Mouse (Mus musculus): ENCODE measurements around the gene Fbxw8. TPM values are rescaled to one million over a fixed set of nuclear protein-coding genes. Genes with fewer than 3 reads are reported as not detected.

The Fbxw8 gene
- polyA plus RNA-seq, 1 experiment from 2014 or later: 45.0 TPM

DNA sequence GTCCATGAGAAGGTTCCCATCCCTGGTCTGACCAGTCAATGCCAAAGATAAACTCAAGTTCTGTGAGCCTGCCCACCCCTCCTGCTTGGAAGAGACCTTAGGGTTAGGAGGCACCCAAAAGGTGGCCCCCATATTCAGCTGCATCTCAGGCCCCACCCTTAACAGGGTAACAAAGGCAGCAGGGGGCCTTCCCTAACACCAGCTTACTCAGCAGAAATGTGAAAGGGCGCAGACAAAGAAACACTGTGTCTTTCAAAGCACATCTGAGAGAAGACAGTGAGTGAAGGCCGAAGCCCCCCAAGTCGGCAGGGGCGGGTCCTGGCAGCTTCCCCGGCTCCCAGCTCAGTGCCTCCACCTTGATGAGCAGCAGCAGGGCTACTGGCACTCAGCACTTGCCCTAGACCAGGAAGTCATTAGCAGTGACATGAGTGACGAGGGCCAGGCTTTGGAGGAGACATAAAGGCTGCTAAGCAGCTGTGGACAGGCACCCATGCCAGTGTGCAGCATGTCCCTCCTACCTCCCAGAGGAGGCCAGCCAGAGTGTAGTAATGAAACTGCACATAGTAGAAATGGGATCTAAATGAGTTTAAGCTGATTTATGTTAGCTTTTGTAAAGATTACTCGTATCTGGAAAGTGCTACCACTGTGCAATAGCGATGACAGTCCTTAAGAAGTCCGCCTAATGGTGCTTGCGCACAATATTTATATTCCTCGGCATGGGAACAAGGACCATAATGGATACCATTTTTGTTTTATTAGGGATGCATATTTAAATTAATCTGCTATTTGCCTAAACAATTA is 56.0 kb downstream of the Fbxw8 start:
- H3K9ac ChIP-seq: no peak overlapping the region
- peaks cover 19% of the 10 kb centered on the region for H3K4me1 ChIP-seq
- H3K27me3 ChIP-seq: no peaks in the 10 kb centered on the region
- no peak overlapping the region for H3K4me2 ChIP-seq (replicated peaks)
- H3K4me3 ChIP-seq: no peak overlapping the region
- peak; percentile 79 for ATAC-seq (ENCODE audit: low FRiP score)
- peak overlapping the region; percentile 32; the same call in 1 of the 2 replicates for H3K27ac ChIP-seq
- H3K9me3 ChIP-seq (replicated peaks): no peaks in the 10 kb centered on the region
- 66% methylated on average over 11 of the region's 11 CpGs for WGBS
- H3K36me3 ChIP-seq: peaks cover 20% of the 10 kb centered on the region

DNA sequence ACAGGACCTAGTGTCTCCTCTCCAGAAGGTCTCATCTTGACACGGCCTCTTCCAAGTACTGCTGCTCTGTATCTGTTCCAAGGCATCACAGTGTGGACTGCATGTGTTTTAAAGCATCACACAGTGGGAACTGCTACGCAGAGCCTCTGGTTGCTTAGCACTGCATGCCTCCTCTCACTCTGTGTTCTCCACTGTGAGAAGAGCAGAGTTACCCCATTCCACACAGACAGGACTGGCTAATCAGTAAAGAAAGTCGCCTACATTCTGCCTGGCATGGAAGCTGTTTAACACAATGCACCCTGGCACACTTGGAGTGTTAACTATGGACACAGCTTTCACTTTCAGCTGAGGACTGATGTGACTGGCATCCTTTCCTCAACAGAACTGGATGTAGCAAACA is 58.9 kb downstream of the Fbxw8 start:
- no peak for ATAC-seq (ENCODE audit: low FRiP score)
- H3K36me3 ChIP-seq: peaks cover 50% of the 10 kb centered on the region
- no peak overlapping the region for H3K27ac ChIP-seq
- WGBS: 89% methylated on average over 3 of the region's 3 CpGs
- H3K4me2 ChIP-seq (replicated peaks): no peak overlapping the region
- no peak overlapping the region for H3K4me3 ChIP-seq
- peaks cover 19% of the 10 kb centered on the region for H3K4me1 ChIP-seq
- H3K9me3 ChIP-seq (replicated peaks): no peaks in the 10 kb centered on the region
- H3K27me3 ChIP-seq: no peaks in the 10 kb centered on the region
- H3K9ac ChIP-seq: no peak overlapping the region

DNA sequence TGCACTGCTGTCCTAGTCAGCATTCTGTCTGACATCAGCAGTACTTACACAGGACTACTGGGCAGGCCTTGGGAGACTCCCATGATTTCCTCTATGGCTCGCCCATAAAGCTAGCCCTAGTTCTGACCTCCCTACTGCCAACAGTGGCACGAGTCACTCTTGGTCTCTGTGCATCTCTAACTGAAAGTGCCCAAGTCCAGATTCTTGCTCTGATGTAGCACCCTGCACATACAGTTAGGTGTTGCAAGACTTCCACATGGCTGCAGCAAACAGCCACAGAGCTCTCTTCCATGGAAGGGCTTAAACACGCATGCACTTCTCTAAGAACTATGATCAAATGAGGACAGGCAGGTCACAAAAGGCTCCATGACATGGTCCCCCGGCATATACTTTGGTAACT is 59.4 kb downstream of the Fbxw8 start:
- Histone ChIP-seq H3K4me3 (no peak overlapping the region), H3K4me1 (peaks cover 19% of the 10 kb centered on the region), H3K4me2 (replicated peaks) (no peak overlapping the region), H3K9ac (no peak overlapping the region), H3K36me3 (peaks cover 54% of the 10 kb centered on the region), H3K27ac (no peak overlapping the region), H3K27me3 (no peaks in the 10 kb centered on the region), H3K9me3 (replicated peaks) (no peaks in the 10 kb centered on the region)
- WGBS: 94% methylated on average over 4 of the region's 4 CpGs
- no peak for ATAC-seq (ENCODE audit: low FRiP score)

DNA sequence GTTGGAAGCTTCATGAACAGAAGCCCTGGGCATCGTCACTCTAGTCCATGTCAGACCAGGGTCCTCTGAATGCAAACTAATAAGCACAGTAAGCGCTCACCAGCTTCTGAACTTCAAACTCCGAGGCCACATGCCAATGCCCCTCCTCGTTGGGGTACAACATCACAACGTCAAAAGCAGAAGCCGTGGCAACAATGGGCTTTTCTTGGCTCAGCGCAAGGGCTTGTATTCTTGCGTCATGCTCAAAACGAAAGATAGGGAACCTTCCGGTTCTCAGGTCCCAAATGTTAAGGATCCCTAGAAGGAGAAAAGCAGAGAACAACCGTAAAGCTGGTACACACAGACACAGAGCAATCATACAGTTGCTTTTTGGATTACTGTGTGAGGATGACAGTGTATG is 59.8 kb downstream of the Fbxw8 start:
- H3K36me3 ChIP-seq: peaks cover 58% of the 10 kb centered on the region
- ATAC-seq (ENCODE audit: low FRiP score): no peak
- 91% methylated on average over 11 of the region's 11 CpGs for WGBS
- no peak overlapping the region for H3K27ac ChIP-seq
- H3K9me3 ChIP-seq (replicated peaks): no peaks in the 10 kb centered on the region
- no peak overlapping the region for H3K4me2 ChIP-seq (replicated peaks)
- no peak overlapping the region for H3K4me3 ChIP-seq
- H3K9ac ChIP-seq: no peak overlapping the region
- H3K27me3 ChIP-seq: no peaks in the 10 kb centered on the region
- H3K4me1 ChIP-seq: peaks cover 16% of the 10 kb centered on the region

DNA sequence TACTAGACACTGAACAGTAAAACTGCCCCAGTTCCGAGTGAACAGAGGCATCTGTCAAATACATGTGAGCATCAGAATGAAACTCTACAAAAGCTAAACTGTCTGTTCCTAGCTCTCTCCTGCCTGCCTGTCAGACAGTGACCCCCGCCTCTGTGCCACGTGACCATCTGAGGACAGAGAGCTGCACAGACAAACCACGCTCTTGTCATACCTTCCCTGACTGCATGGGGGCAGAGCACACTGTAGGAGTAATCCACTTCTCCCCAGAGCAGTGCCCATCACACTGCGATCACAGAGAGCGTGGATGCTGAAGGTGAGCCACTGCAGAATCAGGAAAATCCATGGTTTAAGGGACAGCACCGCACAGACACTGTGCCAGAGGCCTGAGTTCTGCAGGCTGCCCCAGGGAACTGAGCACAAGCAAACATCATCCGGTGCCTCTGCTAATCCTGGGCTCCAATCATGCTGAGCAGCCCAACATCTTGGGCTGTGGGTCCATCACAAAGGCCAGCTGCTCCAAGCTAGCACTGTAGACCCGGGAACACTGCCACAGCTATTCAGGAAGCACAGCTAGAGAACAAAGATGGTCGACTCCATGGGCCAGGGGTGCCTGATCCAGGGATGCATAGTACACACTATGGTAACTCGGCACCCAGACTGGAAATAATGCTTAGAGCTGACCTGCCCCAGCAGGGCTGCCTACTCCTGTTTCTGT is 61.8 kb downstream of the Fbxw8 start:
- Histone ChIP-seq H3K27ac (no peak overlapping the region), H3K4me3 (no peak overlapping the region), H3K4me2 (replicated peaks) (no peak overlapping the region), H3K36me3 (peaks cover 62% of the 10 kb centered on the region), H3K9me3 (replicated peaks) (no peaks in the 10 kb centered on the region), H3K9ac (no peak overlapping the region), H3K4me1 (peaks cover 14% of the 10 kb centered on the region), H3K27me3 (no peaks in the 10 kb centered on the region)
- ATAC-seq (ENCODE audit: low FRiP score): peak; percentile 42; the same call in 1 of the 2 replicates
- WGBS: 77% methylated on average over 11 of the region's 11 CpGs

DNA sequence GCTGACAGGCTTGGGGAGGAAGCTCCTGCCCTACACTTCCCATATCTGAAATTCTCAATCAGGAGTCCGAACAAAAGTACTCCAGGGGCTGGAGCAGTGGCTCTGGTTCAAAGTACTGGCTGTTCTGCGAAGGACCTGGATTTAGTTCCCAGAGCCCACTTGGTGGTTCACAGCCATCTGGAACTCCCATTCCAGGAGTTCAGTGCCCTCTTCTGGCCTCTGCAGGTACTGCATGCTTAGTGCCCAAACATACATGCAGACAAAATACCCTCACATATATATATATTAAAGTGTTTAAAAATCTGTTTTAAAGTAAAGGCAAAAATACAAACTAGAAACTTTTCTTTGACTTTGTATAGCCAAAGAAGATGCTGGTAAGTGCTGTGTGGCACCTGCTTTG is 64.4 kb downstream of the Fbxw8 start:
- Histone ChIP-seq H3K9me3 (replicated peaks) (no peaks in the 10 kb centered on the region), H3K9ac (no peak overlapping the region), H3K27ac (no peak overlapping the region), H3K27me3 (no peaks in the 10 kb centered on the region), H3K4me3 (no peak overlapping the region), H3K36me3 (peaks cover 57% of the 10 kb centered on the region), H3K4me1 (peaks cover 29% of the 10 kb centered on the region), H3K4me2 (replicated peaks) (no peak overlapping the region)
- 95% methylated on average over 2 of the region's 2 CpGs for WGBS
- ATAC-seq (ENCODE audit: low FRiP score): no peak

DNA sequence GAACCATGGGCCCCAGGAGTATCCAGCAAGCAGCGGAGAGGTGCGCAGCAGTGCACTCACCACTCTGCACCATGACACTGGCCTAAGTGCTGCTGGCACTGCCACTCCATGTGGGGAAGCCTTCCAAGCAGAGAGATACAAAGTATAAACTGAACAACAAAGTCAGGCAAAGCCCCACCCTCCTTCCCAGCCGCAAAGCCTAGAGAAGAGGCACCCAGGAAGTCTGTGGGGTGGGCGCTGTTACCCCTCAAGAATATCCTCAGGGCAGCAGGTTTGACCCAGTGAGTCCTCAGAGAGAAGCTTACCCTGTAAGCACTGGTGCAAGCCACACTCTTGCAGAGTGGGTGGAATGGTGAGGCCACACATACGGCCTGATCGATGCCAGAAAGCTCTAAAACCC is 65.2 kb downstream of the Fbxw8 start:
- Histone ChIP-seq H3K36me3 (peaks cover 50% of the 10 kb centered on the region), H3K27me3 (no peaks in the 10 kb centered on the region), H3K4me3 (no peak overlapping the region), H3K27ac (peak overlapping the region; percentile 64), H3K9ac (no peak overlapping the region), H3K9me3 (replicated peaks) (no peaks in the 10 kb centered on the region), H3K4me2 (replicated peaks) (no peak overlapping the region), H3K4me1 (peaks cover 37% of the 10 kb centered on the region)
- ATAC-seq (ENCODE audit: low FRiP score): no peak
- WGBS: 96% methylated on average over 6 of the region's 6 CpGs

DNA sequence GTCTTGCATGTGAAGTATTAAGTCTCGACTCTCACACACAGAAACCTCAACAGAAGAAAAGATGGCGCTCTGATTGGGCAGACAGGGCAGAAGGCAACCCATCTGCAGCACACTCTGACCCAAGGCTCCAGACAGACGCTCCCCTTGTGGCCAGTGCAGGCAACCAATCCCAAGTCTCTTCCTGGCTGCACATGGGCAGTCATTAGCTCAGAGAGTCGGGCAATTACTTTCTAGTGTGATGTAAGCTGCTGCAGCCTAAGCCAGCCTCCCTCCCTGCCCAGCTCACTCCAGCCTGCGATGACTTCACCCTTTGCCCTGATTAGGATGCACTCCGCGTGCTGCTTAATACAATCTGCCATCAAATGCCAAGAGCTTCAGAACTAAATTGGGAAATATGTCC is 66.2 kb downstream of the Fbxw8 start:
- Histone ChIP-seq H3K4me1 (peaks cover 47% of the 10 kb centered on the region), H3K27me3 (no peaks in the 10 kb centered on the region), H3K9me3 (replicated peaks) (no peaks in the 10 kb centered on the region), H3K4me2 (replicated peaks) (no peak overlapping the region), H3K36me3 (peaks cover 42% of the 10 kb centered on the region), H3K27ac (peak overlapping the region; percentile 64), H3K4me3 (no peak overlapping the region), H3K9ac (no peak overlapping the region)
- WGBS: 55% methylated on average over 7 of the region's 7 CpGs
- ATAC-seq (ENCODE audit: low FRiP score): peak; percentile 66

DNA sequence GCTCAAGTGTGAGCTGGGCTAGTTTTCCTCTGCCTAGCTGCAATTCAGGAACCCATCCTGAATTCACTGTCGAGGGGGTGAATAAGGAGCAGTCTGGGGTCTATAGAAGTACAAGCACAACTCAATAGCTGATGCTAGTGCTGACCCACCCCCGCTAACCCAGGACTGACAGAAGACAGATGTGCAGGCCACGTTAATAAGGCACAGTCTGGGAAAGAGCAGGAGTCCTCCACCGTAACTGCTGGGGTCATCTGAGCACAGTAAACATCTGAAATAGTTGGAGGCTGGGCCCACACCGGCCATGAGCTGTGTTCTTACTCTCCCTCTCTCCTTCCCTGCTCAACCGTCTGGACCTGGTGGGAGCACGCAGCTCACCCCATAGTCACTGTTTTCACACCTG is 68.3 kb downstream of the Fbxw8 start:
- no peaks in the 10 kb centered on the region for H3K27me3 ChIP-seq
- no peak for ATAC-seq (ENCODE audit: low FRiP score)
- H3K27ac ChIP-seq: 0 out of 2 replicates have a peak overlapping the region, but pooled peaks have one; percentile 2
- WGBS: 49% methylated on average over 7 of the region's 7 CpGs
- no peak overlapping the region for H3K4me2 ChIP-seq (replicated peaks)
- no peak overlapping the region for H3K9ac ChIP-seq
- no peaks in the 10 kb centered on the region for H3K9me3 ChIP-seq (replicated peaks)
- no peak overlapping the region for H3K4me3 ChIP-seq
- peaks cover 21% of the 10 kb centered on the region for H3K36me3 ChIP-seq
- peaks cover 68% of the 10 kb centered on the region for H3K4me1 ChIP-seq

DNA sequence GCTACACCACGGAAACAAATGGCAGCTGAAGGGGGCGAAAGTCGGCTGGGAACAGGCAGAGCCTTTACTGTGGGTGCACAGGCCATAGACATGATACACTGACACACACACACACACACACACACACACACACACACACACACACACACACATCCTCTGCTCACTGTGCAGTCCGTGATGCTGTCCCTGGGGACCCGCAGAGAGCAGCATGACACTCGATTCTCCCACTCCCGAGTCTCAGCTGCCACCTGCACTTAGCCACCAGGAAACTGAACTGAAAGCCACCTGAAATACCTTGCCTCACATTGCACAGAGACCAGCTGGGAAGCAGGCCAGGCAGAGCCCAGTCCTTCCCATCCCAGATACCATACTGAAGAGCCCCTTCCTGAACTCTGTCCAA is 70.0 kb downstream of the Fbxw8 start:
- no peak overlapping the region for H3K4me2 ChIP-seq (replicated peaks)
- H3K9me3 ChIP-seq (replicated peaks): no peaks in the 10 kb centered on the region
- H3K27ac ChIP-seq: no peak overlapping the region
- no peak overlapping the region for H3K4me3 ChIP-seq
- WGBS: 59% methylated on average over 7 of the region's 7 CpGs
- H3K27me3 ChIP-seq: no peaks in the 10 kb centered on the region
- H3K4me1 ChIP-seq: peaks cover 83% of the 10 kb centered on the region
- peaks cover 4% of the 10 kb centered on the region for H3K36me3 ChIP-seq
- ATAC-seq (ENCODE audit: low FRiP score): no peak
- H3K9ac ChIP-seq: no peak overlapping the region

DNA sequence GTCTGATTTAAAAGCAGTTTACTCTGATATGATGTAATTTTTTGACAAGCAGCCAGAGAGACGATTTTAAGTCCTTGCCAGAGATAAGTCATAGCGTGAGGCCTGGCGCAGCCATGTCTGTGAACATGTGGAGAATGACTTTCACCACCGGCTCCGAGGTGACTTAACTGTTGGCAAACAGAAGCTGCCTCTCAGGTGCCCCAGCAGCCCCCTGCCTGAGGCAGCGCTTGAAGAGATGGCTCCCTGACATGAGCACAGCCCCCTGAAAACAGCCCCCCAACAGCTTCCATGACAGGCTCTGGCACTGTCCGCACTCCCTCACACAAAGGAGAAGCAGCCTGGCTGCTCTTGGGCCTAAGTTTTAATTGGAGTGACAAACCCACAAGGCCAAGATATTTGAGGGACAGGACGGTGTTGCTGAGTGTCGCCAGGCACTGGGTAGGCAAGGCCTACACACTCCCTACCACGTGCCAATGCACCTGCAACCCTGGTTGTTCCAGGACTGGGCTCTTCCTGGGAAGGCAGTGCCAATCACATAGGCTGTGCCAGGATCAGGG is 71.0 kb downstream of the Fbxw8 start:
- H3K27me3 ChIP-seq: no peaks in the 10 kb centered on the region
- H3K9ac ChIP-seq: peak overlapping the region; percentile 37; the same call in 1 of the 2 replicates
- H3K4me1 ChIP-seq: peaks cover 83% of the 10 kb centered on the region
- peak overlapping the region; percentile 75 for H3K27ac ChIP-seq
- ATAC-seq (ENCODE audit: low FRiP score): no peak
- no peaks in the 10 kb centered on the region for H3K36me3 ChIP-seq
- H3K4me2 ChIP-seq (replicated peaks): no peak overlapping the region
- no peak overlapping the region for H3K4me3 ChIP-seq
- 71% methylated on average over 10 of the region's 10 CpGs for WGBS
- no peaks in the 10 kb centered on the region for H3K9me3 ChIP-seq (replicated peaks)

DNA sequence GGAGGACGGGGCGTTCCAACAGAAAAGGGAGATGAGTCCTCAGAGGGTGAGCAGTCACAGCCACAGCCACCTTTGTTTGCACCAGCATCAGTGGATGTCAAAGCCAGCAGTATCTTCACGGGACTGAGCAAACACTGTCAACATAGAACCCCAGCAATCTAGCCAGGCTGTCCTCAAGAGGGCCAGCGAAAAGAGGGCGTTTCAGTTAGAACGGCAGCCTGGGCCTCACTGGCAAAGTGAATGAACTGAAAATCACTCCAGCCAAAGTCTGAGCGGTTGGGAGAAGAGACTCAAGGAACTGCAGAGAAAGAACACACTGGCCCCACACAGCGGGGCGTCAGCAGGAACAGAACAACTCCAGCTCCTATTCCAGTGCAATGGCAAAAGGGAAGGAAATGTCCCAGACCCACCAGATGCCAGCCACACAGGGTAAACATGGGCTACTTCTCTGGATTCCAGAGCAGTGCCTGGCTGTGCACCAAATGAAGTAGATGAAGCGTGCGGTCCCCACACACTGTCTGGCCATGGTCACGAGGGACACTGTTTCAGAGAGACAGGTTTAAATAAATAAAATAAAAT is 72.1 kb downstream of the Fbxw8 start:
- H3K27me3 ChIP-seq: no peaks in the 10 kb centered on the region
- H3K27ac ChIP-seq: peak overlapping the region; percentile 75
- ATAC-seq (ENCODE audit: low FRiP score): no peak
- H3K9me3 ChIP-seq (replicated peaks): no peaks in the 10 kb centered on the region
- H3K36me3 ChIP-seq: no peaks in the 10 kb centered on the region
- no peak overlapping the region for H3K9ac ChIP-seq
- WGBS: 57% methylated on average over 12 of the region's 12 CpGs
- no peak overlapping the region for H3K4me3 ChIP-seq
- H3K4me2 ChIP-seq (replicated peaks): no peak overlapping the region
- H3K4me1 ChIP-seq: peaks cover 85% of the 10 kb centered on the region
